Mouse (Mus musculus): ENCODE measurements around the gene Celf3.

DNA sequence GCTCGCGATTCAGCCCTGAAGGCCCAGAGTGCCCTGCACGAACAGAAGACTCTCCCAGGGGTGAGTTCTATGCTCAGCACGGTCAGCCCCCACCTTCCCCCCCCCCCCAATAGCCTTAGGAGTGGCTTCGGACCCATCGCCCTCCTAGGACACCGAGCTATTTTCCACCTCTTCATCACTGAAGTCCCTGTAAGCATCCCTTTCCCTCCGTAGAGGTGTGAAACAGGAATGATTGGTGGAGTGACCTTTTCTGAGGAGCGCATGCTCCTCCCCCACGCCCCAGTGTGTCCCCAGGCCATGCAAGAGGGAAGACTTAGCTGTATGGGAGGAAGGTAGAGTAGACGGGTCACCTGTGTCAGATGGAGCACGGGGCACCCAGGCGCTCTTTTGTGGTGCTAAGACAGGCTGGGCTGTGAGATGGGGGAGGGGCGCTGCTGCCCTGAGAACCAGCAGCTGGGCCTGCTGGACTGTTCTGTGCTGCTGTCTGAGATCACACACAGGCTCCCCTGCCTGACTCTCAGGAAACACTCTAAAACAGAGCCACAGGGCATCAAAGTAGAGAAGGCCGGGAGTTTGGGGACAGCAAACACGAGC lies 2.3 kb downstream of the Celf3 start, which contains the start of gene Riiad1:
- TF ChIP-seq CTCF (IDR thresholded peaks at IDR 0.05; ENCODE audit: borderline replicate concordance, insufficient read depth, low read depth, low read length) (no peak), POLR2A (IDR thresholded peaks at IDR 0.05; ENCODE audit: borderline replicate concordance, insufficient read depth, low read length) (no peak)

All from cerebellum, adult 2 months (tissue).